Mouse (Mus musculus) CD8-positive naive resting alpha-beta T cell, adult 2 months (primary cell): Measurements from ENCODE around the gene Vmn1r122.
"Not testable (repeated sequence)": the region's sequence is repeated elsewhere in the genome, so short reads cannot be mapped to it uniquely, and the experiment has no call there.

Source experiments
- DNase-seq, 2 experiments: peaks; one replicate each; pipeline ENCODE4 v3.0.0; 2022; ENCODE audit warnings: low read depth in 2 of 2, low spot score in 2 of 2

Vmn1r122 gene

GRCm38 (mm10) chr7:21134028-21134427, at the start of gene Vmn1r122:
Gene Vmn1r122 (minus strand): TSS chr7:21134128.
- DNase-seq, result not testable (repeated sequence)

- not testable (repeated sequence) for DNase-seq
These were observed 28.0 kb upstream of the Vmn1r122 start, which contains the start of gene Vmn1r123 for GRCm38 (mm10) chr7:21161885-21162284. Gene Vmn1r123 (plus strand): TSS chr7:21162185.

- not testable (repeated sequence) for DNase-seq
These were observed 35.5 kb downstream of the Vmn1r122 start, which contains the start of gene Vmn1r121 for GRCm38 (mm10) chr7:21098413-21098812. Gene Vmn1r121 (minus strand): TSS chr7:21098513.
